Mouse (Mus musculus): ENCODE data around the gene Ctdnep1. TPM values are rescaled to one million over a fixed set of nuclear protein-coding genes. Genes with fewer than 3 reads are reported as not detected.
A peak's percentile ranks its signal among the peaks of the same experiment; 100 is the strongest.

Ctdnep1 gene
- 23.9 and 25.0 TPM in 2 replicates for polyA plus RNA-seq (2015; fragmentation: Nextera tagmentation; extraction: Ambion mirVana)

DNA sequence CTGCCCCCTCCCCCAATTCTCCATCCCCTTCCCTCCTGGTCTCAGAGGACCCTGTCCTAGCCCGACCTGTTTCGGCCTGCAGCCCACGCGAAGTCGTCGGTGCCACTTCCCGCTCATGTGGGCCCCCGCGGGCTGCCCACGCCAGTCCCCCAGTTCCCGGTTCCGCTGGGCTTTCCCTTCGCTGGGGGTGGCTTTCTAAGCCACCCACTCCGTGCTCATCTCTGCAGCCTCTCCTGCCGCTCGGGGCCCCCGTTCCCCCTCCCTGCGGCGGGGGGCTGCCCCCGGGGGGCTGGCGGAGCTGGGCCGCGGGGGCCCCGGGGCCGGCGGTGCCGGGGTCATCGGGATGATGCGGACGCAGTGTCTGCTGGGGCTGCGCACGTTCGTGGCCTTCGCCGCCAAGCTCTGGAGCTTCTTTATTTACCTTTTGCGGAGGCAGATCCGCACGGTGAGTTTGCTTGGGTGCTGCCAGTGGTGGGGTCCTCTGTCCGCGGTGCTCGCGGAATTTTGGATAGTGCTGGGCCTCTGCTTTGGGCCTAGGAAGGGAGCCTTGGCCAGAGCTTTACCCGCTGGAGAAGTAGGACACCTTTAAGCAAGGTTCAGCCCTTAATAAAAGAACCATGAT lies at the start of gene Ctdnep1:
Ctdnep1 (plus strand) TSS at position 16 of the 622 bp plus-strand sequence.
- Histone ChIP-seq H3K9me3 (replicated peaks; ENCODE audit: control insufficient read depth, low read length) (no peaks in the 10 kb centered on the region), H3K36me3 (ENCODE audit: control insufficient read depth, insufficient read depth) (peaks cover 27% of the 10 kb centered on the region)

DNA sequence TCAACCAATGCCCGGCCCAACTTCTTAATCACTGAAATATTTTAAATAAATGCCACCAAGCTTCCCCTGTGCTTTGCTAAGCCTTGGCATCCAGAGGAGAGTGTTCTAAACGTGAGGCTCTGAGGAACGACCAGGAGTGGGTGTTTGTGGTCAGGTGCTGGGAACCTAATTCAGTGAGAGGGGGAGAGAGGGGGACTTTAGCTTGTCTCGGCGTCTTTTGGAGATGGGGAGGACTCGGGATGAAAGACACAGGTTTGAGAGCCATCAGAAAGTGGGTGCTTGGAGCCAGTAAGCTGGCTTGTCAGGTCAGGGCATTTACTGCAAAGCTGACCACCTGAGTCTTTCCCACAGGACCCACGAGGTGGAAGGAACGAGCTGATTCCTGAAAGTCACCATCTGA lies 49.2 kb upstream of the Ctdnep1 start:
- H3K4me3 ChIP-seq (ENCODE audit: low read length): no peak overlapping the region
- H3K9ac ChIP-seq (ENCODE audit: low read length): no peak overlapping the region
- H3K27ac ChIP-seq (ENCODE audit: low read length): no peak overlapping the region
- H3K27me3 ChIP-seq (ENCODE audit: control insufficient read depth, insufficient read depth, low read length): 0 out of 2 replicates have a peak, but pooled peaks cover 2% of the 10 kb centered on the region
- ATAC-seq (replicated peaks; ENCODE audit: extremely low read depth, insufficient read depth, low FRiP score): no peak
- no peaks in the 10 kb centered on the region for H3K9me3 ChIP-seq (replicated peaks; ENCODE audit: control insufficient read depth, low read length)
- peaks cover 19% of the 10 kb centered on the region for H3K4me1 ChIP-seq (ENCODE audit: control insufficient read depth, insufficient read depth, low read length)
- no peaks in the 10 kb centered on the region for H3K36me3 ChIP-seq (ENCODE audit: control insufficient read depth, insufficient read depth)
- H3K4me2 ChIP-seq (ENCODE audit: low read depth, low read length): no peak overlapping the region
- 60% methylated on average over 8 of the region's 8 CpGs for WGBS

More for the DNA sequence above, at the start of gene Ctdnep1:
- WGBS: under 1% methylated on average over 39 of the region's 43 CpGs
- Histone ChIP-seq H3K4me3 (ENCODE audit: low read length) (peak within 1 kb of the TSS; percentile 98), H3K9ac (ENCODE audit: low read length) (peak within 1 kb of the TSS; percentile 95), H3K27me3 (ENCODE audit: control insufficient read depth, insufficient read depth, low read length) (no peaks in the 10 kb centered on the region), H3K27ac (ENCODE audit: low read length) (peak within 1 kb of the TSS; percentile 100), H3K4me2 (ENCODE audit: low read depth, low read length) (peak within 1 kb of the TSS; percentile 89), H3K4me1 (ENCODE audit: control insufficient read depth, insufficient read depth, low read length) (peaks cover 28% of the 10 kb centered on the region)
- ATAC-seq (replicated peaks; ENCODE audit: extremely low read depth, insufficient read depth, low FRiP score): no peak

DNA sequence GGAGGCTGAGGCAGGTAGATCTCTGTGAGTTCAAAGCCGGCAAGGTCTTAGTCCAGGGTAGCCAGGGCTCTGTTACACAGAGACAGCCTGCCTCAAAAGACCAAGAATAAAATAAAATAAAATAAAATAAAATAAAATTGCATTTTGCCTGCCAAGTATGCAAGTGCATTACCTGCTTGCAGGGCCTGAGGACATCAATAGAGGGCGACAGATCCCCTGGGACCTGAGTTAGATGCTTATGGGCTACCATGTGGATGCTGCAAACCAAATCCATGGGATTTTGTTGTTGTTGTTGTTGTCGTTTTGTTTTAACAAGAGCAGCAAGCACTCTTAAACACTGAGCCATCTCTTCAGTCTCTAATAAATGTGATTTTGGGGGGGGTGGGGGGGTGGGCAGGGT lies 48.7 kb upstream of the Ctdnep1 start:
- Histone ChIP-seq H3K36me3 (ENCODE audit: control insufficient read depth, insufficient read depth) (no peaks in the 10 kb centered on the region), H3K27me3 (ENCODE audit: control insufficient read depth, insufficient read depth, low read length) (0 out of 2 replicates have a peak, but pooled peaks cover 2% of the 10 kb centered on the region), H3K9ac (ENCODE audit: low read length) (no peak overlapping the region), H3K4me3 (ENCODE audit: low read length) (no peak overlapping the region), H3K9me3 (replicated peaks; ENCODE audit: control insufficient read depth, low read length) (no peaks in the 10 kb centered on the region), H3K4me1 (ENCODE audit: control insufficient read depth, insufficient read depth, low read length) (peaks cover 24% of the 10 kb centered on the region), H3K4me2 (ENCODE audit: low read depth, low read length) (no peak overlapping the region), H3K27ac (ENCODE audit: low read length) (no peak overlapping the region)
- 34% methylated on average over 3 of the region's 3 CpGs for WGBS
- ATAC-seq (replicated peaks; ENCODE audit: extremely low read depth, insufficient read depth, low FRiP score): no peak

DNA sequence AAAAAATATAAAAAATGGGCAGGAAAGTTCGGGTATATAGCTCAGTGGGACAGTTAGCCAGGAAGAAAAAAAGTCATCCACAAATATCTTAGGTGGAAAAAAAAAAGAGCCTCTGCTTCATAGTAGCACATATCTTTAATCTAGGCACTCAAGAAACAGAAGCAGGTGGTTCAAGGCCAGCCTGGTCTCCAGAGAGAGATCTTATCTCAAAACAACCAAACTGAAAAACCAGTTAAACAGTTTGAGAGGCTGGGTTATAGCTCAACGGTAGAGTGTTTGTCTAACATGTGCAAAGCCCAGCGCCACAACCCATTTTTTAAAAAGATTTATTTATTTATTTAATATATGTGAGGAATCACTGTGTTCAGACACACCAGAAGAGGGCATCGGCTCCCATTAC lies 47.9 kb upstream of the Ctdnep1 start:
- no peak overlapping the region for H3K4me3 ChIP-seq (ENCODE audit: low read length)
- H3K4me1 ChIP-seq (ENCODE audit: control insufficient read depth, insufficient read depth, low read length): peaks cover 32% of the 10 kb centered on the region
- WGBS: 64% methylated on average over 4 of the region's 4 CpGs
- no peaks in the 10 kb centered on the region for H3K36me3 ChIP-seq (ENCODE audit: control insufficient read depth, insufficient read depth)
- H3K9ac ChIP-seq (ENCODE audit: low read length): no peak overlapping the region
- H3K4me2 ChIP-seq (ENCODE audit: low read depth, low read length): no peak overlapping the region
- ATAC-seq (replicated peaks; ENCODE audit: extremely low read depth, insufficient read depth, low FRiP score): no peak
- 0 out of 2 replicates have a peak, but pooled peaks cover 3% of the 10 kb centered on the region for H3K27me3 ChIP-seq (ENCODE audit: control insufficient read depth, insufficient read depth, low read length)
- no peak overlapping the region; the same call in 1 of the 2 replicates for H3K27ac ChIP-seq (ENCODE audit: low read length)
- no peaks in the 10 kb centered on the region for H3K9me3 ChIP-seq (replicated peaks; ENCODE audit: control insufficient read depth, low read length)

DNA sequence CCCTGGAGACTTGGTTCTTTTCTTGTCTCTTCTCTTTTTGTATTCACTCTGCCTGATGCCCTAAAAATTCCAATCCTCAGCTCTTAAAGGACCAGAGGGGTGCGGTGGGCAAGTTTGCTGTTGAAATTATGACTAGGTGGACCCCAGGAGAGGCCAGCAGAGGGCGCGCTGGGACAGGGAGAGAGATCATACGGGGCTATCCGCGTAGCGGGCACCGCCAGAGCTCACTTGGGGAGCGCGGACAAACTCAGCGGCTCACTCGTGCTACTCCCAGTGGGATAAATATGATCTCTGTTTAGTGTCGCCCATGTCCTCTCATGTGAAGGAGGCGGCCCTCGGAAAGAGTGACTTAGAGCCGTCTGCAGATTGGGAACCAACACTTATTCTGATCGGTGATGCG lies 46.8 kb upstream of the Ctdnep1 start:
- no peaks in the 10 kb centered on the region for H3K36me3 ChIP-seq (ENCODE audit: control insufficient read depth, insufficient read depth)
- peaks cover 33% of the 10 kb centered on the region for H3K4me1 ChIP-seq (ENCODE audit: control insufficient read depth, insufficient read depth, low read length)
- no peak overlapping the region for H3K9ac ChIP-seq (ENCODE audit: low read length)
- H3K27me3 ChIP-seq (ENCODE audit: control insufficient read depth, insufficient read depth, low read length): 0 out of 2 replicates have a peak, but pooled peaks cover 6% of the 10 kb centered on the region
- H3K27ac ChIP-seq (ENCODE audit: low read length): no peak overlapping the region
- no peaks in the 10 kb centered on the region for H3K9me3 ChIP-seq (replicated peaks; ENCODE audit: control insufficient read depth, low read length)
- H3K4me2 ChIP-seq (ENCODE audit: low read depth, low read length): peak overlapping the region; percentile 64
- ATAC-seq (replicated peaks; ENCODE audit: extremely low read depth, insufficient read depth, low FRiP score): peak; percentile 57
- peak overlapping the region; percentile 38 for H3K4me3 ChIP-seq (ENCODE audit: low read length)
- WGBS: under 1% methylated on average over 18 of the region's 18 CpGs

DNA sequence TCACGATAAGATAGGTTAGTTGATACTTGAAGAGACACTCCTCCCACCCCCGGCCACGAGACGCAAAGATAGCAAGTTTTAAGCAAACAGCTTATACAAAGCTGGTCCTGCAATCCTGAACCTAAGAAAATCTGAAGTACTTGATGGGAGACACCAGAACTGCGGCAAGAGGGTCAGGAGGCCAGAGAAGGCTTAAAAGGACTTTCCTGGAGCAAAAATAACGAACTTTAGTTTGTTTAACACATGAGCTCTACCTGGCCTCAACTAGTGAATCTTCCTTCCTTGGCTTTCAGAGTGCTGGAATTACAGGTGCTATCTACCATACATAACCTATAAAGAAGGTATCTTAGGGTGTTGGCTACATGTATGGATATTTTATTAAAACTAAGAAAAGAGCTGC lies 46.3 kb upstream of the Ctdnep1 start:
- Histone ChIP-seq H3K27me3 (ENCODE audit: control insufficient read depth, insufficient read depth, low read length) (0 out of 2 replicates have a peak, but pooled peaks cover 6% of the 10 kb centered on the region), H3K4me3 (ENCODE audit: low read length) (no peak overlapping the region), H3K4me2 (ENCODE audit: low read depth, low read length) (peak overlapping the region; percentile 64), H3K36me3 (ENCODE audit: control insufficient read depth, insufficient read depth) (no peaks in the 10 kb centered on the region), H3K9me3 (replicated peaks; ENCODE audit: control insufficient read depth, low read length) (no peaks in the 10 kb centered on the region), H3K9ac (ENCODE audit: low read length) (no peak overlapping the region), H3K4me1 (ENCODE audit: control insufficient read depth, insufficient read depth, low read length) (peaks cover 33% of the 10 kb centered on the region), H3K27ac (ENCODE audit: low read length) (no peak overlapping the region)
- ATAC-seq (replicated peaks; ENCODE audit: extremely low read depth, insufficient read depth, low FRiP score): no peak
- 16% methylated on average over 6 of the region's 6 CpGs for WGBS

DNA sequence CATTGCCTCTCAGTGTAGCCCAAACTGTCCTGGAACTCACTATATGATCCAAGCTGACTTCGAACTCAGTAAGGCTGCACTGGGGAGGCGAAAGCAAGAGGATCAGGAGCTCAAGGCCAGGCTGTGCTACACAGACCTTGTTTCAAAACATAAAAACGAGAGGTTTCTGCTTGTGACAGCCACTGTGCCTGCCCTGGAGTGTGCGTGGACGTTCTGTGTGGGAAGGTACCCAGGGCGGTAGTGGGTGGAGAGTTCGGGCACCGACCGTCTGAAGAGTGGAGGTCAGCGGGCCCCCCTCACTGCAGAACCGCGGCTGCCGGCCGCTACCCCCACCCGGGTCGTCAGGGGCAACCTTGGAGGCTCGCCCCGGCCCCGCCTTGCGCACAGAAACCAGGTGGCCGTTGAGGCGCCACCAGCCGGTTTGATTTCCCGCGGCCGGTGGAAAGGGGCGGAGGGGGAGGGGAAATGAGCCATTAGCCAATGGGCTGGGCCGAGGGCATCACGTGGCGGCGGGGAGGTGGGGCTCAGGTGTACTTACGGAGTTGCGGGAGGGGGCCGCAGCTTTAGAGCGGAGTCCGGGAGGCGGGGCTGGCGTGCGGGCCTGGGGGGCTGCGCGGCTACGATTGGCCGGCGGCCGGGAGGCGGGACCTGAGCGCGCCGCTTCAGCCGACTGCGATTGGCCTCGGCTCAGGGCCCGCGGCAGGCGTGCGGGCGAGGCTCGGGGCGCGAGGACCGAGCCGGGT lies 45.6 kb upstream of the Ctdnep1 start, which contains the start of gene Ybx2:
Ybx2 (plus strand) TSS at position 660 of the 743 bp plus-strand sequence.
- WGBS: 2% methylated on average over 57 of the region's 62 CpGs

DNA sequence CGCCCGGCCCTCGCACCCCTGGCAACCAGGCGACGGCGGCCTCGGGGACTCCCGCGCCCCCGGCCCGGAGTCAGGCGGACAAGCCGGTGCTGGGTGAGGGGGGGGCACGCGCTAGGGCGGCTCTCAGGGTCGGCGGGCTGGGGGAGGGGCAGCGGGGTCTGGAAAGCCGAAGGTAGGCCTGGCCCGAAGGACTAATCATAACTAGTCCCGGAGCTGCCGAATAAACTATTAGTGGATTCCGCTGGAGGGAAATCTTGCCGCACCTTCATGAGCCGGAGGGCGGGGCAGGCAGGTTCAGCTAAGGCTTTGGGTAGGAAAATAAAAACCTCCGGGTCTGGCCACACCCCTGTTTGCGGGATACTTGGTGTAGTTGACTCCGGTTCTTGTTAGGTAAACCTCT lies 44.8 kb upstream of the Ctdnep1 start:
- no peak; the same call in 1 of the 2 replicates for ATAC-seq (replicated peaks; ENCODE audit: extremely low read depth, insufficient read depth, low FRiP score)
- H3K9me3 ChIP-seq (replicated peaks; ENCODE audit: control insufficient read depth, low read length): no peaks in the 10 kb centered on the region
- peak overlapping the region; percentile 65 for H3K4me3 ChIP-seq (ENCODE audit: low read length)
- H3K27ac ChIP-seq (ENCODE audit: low read length): peak overlapping the region; percentile 35; the same call in 1 of the 2 replicates
- WGBS: 3% methylated on average over 27 of the region's 30 CpGs
- H3K27me3 ChIP-seq (ENCODE audit: control insufficient read depth, insufficient read depth, low read length): 0 out of 2 replicates have a peak, but pooled peaks cover 6% of the 10 kb centered on the region
- peaks cover 33% of the 10 kb centered on the region for H3K4me1 ChIP-seq (ENCODE audit: control insufficient read depth, insufficient read depth, low read length)
- H3K36me3 ChIP-seq (ENCODE audit: control insufficient read depth, insufficient read depth): no peaks in the 10 kb centered on the region
- peak overlapping the region; percentile 66 for H3K9ac ChIP-seq (ENCODE audit: low read length)
- peak overlapping the region; percentile 100 for H3K4me2 ChIP-seq (ENCODE audit: low read depth, low read length)

More for the DNA sequence above, 45.6 kb upstream of the Ctdnep1 start, which contains the start of gene Ybx2:
- 0 out of 2 replicates have a peak, but pooled peaks cover 6% of the 10 kb centered on the region for H3K27me3 ChIP-seq (ENCODE audit: control insufficient read depth, insufficient read depth, low read length)
- ATAC-seq (replicated peaks; ENCODE audit: extremely low read depth, insufficient read depth, low FRiP score): peak; percentile 83
- peak within 1 kb of the TSS; percentile 100 for H3K4me2 ChIP-seq (ENCODE audit: low read depth, low read length)
- peak within 1 kb of the TSS; percentile 65 for H3K4me3 ChIP-seq (ENCODE audit: low read length)
- H3K9ac ChIP-seq (ENCODE audit: low read length): peak within 1 kb of the TSS; percentile 66
- H3K4me1 ChIP-seq (ENCODE audit: control insufficient read depth, insufficient read depth, low read length): peaks cover 33% of the 10 kb centered on the region
- no peaks in the 10 kb centered on the region for H3K36me3 ChIP-seq (ENCODE audit: control insufficient read depth, insufficient read depth)
- peak within 1 kb of the TSS; percentile 60 for H3K27ac ChIP-seq (ENCODE audit: low read length)
- H3K9me3 ChIP-seq (replicated peaks; ENCODE audit: control insufficient read depth, low read length): no peaks in the 10 kb centered on the region
